Mouse (Mus musculus) T-helper 1 cell (primary cell): ENCODE results near the gene Trnt1.

Experiments used
- in situ Hi-C: fragments of 300-600 bp; cut with MboI, MseI; formaldehyde crosslinking; loops from one replicate; pipeline ENCODE4 v1.15.1; 2025; ENCODE audit warnings: high pct_unique_total_duplicates

Trnt1 gene

GRCm38 (mm10) chr6:106768640-106769289, at the start of gene Trnt1:
TSS of gene Trnt1 (plus strand) at chr6:106769120.
- in situ Hi-C loops = no loop called here

- in situ Hi-C loops = no loop called here
These were observed 43.3 kb upstream of the Trnt1 start for GRCm38 (mm10) chr6:106725642-106726041.

- in situ Hi-C loops = no loop called here
These were observed 42.8 kb upstream of the Trnt1 start for GRCm38 (mm10) chr6:106726078-106726477.

GRCm38 (mm10) chr6:106727703-106728102, 41.2 kb upstream of the Trnt1 start:
- in situ Hi-C loops = no loop called here

- in situ Hi-C loops = no loop called here
These were observed 39.1 kb upstream of the Trnt1 start for GRCm38 (mm10) chr6:106729682-106730314.

GRCm38 (mm10) chr6:106732563-106732962, 36.4 kb upstream of the Trnt1 start:
- in situ Hi-C loops = no loop called here

GRCm38 (mm10) chr6:106738229-106738628, 30.7 kb upstream of the Trnt1 start:
- in situ Hi-C loops = no loop called here

- in situ Hi-C loops = no loop called here
These were observed 28.6 kb upstream of the Trnt1 start for GRCm38 (mm10) chr6:106740244-106740825.

GRCm38 (mm10) chr6:106743556-106744233, 25.2 kb upstream of the Trnt1 start:
- in situ Hi-C loops = no loop called here

- in situ Hi-C loops = no loop called here
These were observed 23.1 kb upstream of the Trnt1 start for GRCm38 (mm10) chr6:106745673-106746394.

- in situ Hi-C loops = no loop called here
These were observed 21.7 kb upstream of the Trnt1 start for GRCm38 (mm10) chr6:106747251-106747650.

GRCm38 (mm10) chr6:106747804-106748203, 21.1 kb upstream of the Trnt1 start:
- in situ Hi-C loops = no loop called here

- in situ Hi-C loops = no loop called here
These were observed 20.0 kb upstream of the Trnt1 start, which contains the start of gene Il5ra for GRCm38 (mm10) chr6:106748887-106749388. TSS of gene Il5ra (minus strand) at chr6:106749037.

GRCm38 (mm10) chr6:106750291-106750690, 18.6 kb upstream of the Trnt1 start:
- in situ Hi-C loops = no loop called here

- in situ Hi-C loops = no loop called here
These were observed 10.6 kb upstream of the Trnt1 start for GRCm38 (mm10) chr6:106758299-106758698.

- in situ Hi-C loops = no loop called here
These were observed 8.3 kb upstream of the Trnt1 start for GRCm38 (mm10) chr6:106760473-106761218.

GRCm38 (mm10) chr6:106761486-106761885, 7.4 kb upstream of the Trnt1 start:
- in situ Hi-C loops = no loop called here

- in situ Hi-C loops = no loop called here
These were observed 3.0 kb upstream of the Trnt1 start for GRCm38 (mm10) chr6:106765892-106766291.

- in situ Hi-C loops = no loop called here
These were observed 2.1 kb upstream of the Trnt1 start for GRCm38 (mm10) chr6:106766774-106767173.

GRCm38 (mm10) chr6:106769290-106769866, 458 bp downstream of the Trnt1 start:
- in situ Hi-C loops = no loop called here
